Mouse (Mus musculus) liver, embryonic 15.5 days (tissue): ENCODE data around the gene Baz1a. TPM values are rescaled to one million over a fixed set of nuclear protein-coding genes. Genes with fewer than 3 reads are reported as not detected.

ENCODE experiments used
- ATAC-seq: fragments of 200-750 bp; cut with Nextera tagmentation; 2 replicates; pipeline ENCODE4 v1.8.0; 2017; ENCODE audit warnings: moderate number of reproducible peaks, mild to moderate bottlenecking, moderate library complexity; ENCODE audit not compliant: insufficient read depth
- H3K27ac ChIP-seq: fragments of 300-500 bp; sonication (generic); replicated peaks from 2 replicates; pipeline ENCODE4 v1.5.1; 2015; ENCODE audit warnings: mild to moderate bottlenecking, inconsistent platforms
- H3K27me3 ChIP-seq: fragments of 300-500 bp; sonication (generic); 2 replicates; pipeline ENCODE4 v1.6.1; 2015; ENCODE audit warnings: mild to moderate bottlenecking, inconsistent platforms
- H3K36me3 ChIP-seq: fragments of 300-500 bp; sonication (generic); replicated peaks from 2 replicates; pipeline ENCODE4 v1.6.1; 2015; ENCODE audit warnings: moderate library complexity, mild to moderate bottlenecking, inconsistent platforms
- H3K4me1 ChIP-seq: fragments of 300-500 bp; sonication (generic); replicated peaks from 2 replicates; pipeline ENCODE4 v1.6.1; 2015; ENCODE audit warnings: inconsistent platforms
- H3K4me2 ChIP-seq: fragments of 300-500 bp; sonication (generic); 2 replicates; pipeline ENCODE4 v1.6.1; 2015; ENCODE audit warnings: moderate library complexity, mild to moderate bottlenecking, inconsistent platforms
- H3K4me3 ChIP-seq: fragments of 300-500 bp; sonication (generic); replicated peaks from 2 replicates; pipeline ENCODE4 v1.5.1; 2015; ENCODE audit warnings: mild to moderate bottlenecking, inconsistent platforms
- H3K9ac ChIP-seq: fragments of 300-500 bp; sonication (generic); 2 replicates; pipeline ENCODE4 v1.6.1; 2015; ENCODE audit warnings: moderate library complexity, mild to moderate bottlenecking, inconsistent platforms
- H3K9me3 ChIP-seq: fragments of 300-500 bp; sonication (generic); replicated peaks from 2 replicates; pipeline ENCODE4 v1.6.1; 2016; ENCODE audit warnings: inconsistent platforms
- WGBS: fragments of 180-500 bp; shearing (Covaris S2); methylation state at CpG from one replicate; pipeline ENCODE4 v1.1.7; 2015; ENCODE audit warnings: mixed read lengths; ENCODE audit not compliant: insufficient replicate concordance; 5-methylcytosine and 5-hydroxymethylcytosine counted together
- polyA plus RNA-seq: library from polyadenylated mRNA; unstranded; fragments of >200 nt; fragmentation: Nextera tagmentation; extraction: Ambion mirVana; gene quantifications from 2 replicates; pipeline ENCODE4 v1.2.1, GENCODE M21; 2015

Baz1a gene
- polyA plus RNA-seq, 1 experiment from 2014 or later: 28.8 TPM

DNA sequence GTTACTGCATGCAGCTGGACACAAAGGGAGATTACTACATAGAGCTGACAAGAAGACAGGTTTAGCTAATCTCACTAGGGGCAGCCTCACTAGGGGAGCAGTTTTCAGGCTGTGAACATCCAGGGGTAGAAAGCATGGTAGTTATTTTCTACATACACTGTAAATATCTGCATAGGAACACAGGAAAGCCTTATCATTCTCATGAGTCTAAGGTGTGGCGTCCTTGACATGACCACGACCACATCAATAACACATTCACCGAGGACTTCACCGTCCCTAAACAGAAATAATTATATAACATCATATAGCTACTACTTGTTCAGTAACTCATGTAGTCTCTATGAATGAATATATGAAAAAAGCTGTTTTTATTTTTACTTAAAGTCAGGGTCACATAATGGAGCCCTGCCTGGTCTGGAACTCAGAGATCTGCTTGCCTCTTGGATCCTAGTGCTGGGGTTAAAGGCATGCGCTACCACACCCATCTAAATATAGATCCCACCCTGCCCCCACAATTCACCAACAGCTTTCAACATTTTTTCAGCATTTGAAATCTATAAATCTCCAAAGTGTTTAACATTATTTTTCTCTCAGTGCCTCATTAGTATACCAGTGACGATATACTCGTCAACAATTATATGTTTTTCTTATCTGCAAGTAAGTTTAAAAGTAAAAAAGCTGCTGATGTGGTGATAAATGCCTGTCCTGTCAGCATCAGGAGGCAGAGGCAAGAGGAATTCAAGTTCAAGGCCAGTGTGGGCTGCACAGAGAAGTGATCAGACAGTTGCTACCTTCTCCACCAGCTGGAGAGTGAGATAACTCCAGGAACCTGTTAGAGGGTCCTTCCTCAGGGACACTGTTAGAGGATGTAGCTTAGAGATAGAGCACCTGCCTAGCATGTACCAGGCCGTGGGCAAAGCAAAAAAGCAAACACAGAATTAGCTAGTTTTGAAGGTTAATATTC, 37.3 kb upstream of the Baz1a start:
- Histone ChIP-seq H3K4me1 (peaks cover 58% of the 10 kb centered on the region), H3K36me3 (peaks cover 22% of the 10 kb centered on the region), H3K4me3 (peak overlapping the region; percentile 10; the same call in 1 of the 2 replicates), H3K9me3 (no peaks in the 10 kb centered on the region), H3K4me2 (peak overlapping the region; percentile 56), H3K9ac (peak overlapping the region; percentile 39), H3K27me3 (no peaks in the 10 kb centered on the region), H3K27ac (peak overlapping the region; percentile 96)
- ATAC-seq: peak; percentile 95
- 16% methylated on average over 8 of the region's 8 CpGs for WGBS

DNA sequence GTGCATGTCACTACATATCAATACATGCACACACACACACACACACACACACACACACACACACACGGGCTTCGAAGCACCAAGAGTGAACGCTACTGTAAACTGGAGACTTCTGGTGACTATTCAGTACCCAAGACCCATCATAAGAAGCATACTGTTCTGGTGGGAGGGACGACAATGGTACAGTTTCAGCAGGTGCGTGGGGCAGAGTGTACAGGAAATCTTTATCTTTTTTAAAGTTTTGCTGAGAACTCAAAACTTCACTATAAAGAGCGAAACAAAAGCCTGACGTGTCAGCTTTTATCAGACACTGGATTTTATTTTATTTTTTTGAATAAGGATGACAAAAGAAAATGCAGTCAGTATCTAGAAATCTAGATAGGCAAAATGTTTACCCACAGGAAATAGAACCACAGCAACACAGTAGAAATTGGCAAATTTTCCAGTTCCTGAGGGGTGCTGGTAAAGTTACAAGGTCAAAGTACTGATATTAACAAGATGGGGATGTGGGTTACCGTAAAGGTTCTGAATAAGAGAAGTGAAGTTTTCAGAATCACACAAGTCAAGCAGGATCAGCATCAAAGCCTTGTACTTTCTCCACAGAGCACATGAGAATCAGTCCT, 35.7 kb upstream of the Baz1a start:
- no peaks in the 10 kb centered on the region for H3K9me3 ChIP-seq
- peaks cover 35% of the 10 kb centered on the region for H3K36me3 ChIP-seq
- no peak for ATAC-seq
- H3K4me1 ChIP-seq: peaks cover 50% of the 10 kb centered on the region
- no peak overlapping the region for H3K4me2 ChIP-seq
- H3K4me3 ChIP-seq: no peak overlapping the region
- H3K27ac ChIP-seq: peak overlapping the region; percentile 96
- H3K27me3 ChIP-seq: no peaks in the 10 kb centered on the region
- H3K9ac ChIP-seq: no peak overlapping the region
- WGBS: 80% methylated on average over 8 of the region's 8 CpGs

DNA sequence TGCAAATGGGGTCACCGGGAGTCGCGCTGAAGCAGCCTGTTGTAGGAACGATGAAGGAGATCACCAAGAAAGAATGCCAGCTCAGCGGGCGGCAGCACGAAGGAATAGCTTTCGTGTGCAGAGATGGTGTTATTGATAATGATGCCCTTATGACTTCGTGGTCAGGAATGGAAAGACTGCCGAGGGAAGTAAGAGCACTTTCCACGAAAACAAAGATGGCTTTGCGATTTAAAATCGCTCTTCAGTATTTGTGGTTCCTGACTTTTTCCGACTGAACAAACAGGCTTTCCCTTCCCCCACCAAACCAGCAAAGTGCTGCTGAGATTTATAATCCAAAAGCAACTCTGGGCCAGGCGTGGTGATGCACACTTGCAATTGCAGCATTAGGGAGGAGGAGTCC, 26.9 kb upstream of the Baz1a start:
- Histone ChIP-seq H3K27me3 (no peaks in the 10 kb centered on the region), H3K4me1 (no peaks in the 10 kb centered on the region), H3K4me2 (no peak overlapping the region), H3K27ac (no peak overlapping the region), H3K36me3 (peaks cover 15% of the 10 kb centered on the region), H3K9me3 (no peaks in the 10 kb centered on the region), H3K4me3 (no peak overlapping the region), H3K9ac (no peak overlapping the region)
- no peak for ATAC-seq
- 53% methylated on average over 15 of the region's 15 CpGs for WGBS

DNA sequence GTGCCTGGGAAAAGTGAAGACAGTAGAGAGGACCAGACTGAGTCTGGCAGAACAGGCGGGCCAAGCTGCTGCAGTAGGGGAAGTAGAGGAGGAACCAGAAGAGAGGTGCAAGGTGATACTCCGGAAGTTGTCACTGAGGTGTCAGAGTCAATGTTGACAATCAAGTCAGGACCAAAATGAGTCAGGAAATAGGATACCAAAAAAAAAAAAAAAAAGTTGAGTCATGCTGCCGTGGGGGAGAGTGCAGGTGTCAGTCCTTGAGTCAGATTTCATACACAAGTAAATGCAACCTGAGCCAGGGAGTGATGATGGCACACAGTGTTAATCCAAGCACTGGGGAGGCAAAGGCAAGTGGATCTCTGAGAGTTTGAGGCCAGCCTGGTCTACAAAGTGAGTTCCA, 12.9 kb upstream of the Baz1a start:
- Histone ChIP-seq H3K4me3 (no peak overlapping the region), H3K9ac (no peak overlapping the region), H3K4me1 (no peaks in the 10 kb centered on the region), H3K36me3 (no peaks in the 10 kb centered on the region), H3K27me3 (peaks cover 4% of the 10 kb centered on the region; the same call in 1 of the 2 replicates), H3K27ac (no peak overlapping the region), H3K9me3 (no peaks in the 10 kb centered on the region), H3K4me2 (no peak overlapping the region)
- ATAC-seq: no peak
- WGBS: 19% methylated on average over 3 of the region's 3 CpGs

DNA sequence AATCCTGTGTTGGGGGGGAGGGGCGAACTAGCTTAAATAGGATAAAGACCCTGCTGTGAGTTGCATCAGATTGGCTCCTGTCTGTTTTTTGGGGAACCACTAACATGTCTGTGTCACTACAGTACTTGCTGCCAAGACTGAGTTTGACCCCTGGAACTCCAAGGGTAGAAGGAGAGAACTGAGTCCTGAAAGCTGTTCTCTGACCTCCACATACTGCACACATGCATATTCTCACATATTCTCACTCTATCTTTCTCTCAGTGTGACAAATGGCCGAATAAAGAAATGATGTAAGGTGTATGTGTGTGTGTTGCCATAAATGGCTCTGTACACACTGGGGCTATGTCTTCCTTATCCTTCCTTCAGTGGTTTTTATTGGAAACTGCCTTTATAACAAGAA, 9.1 kb upstream of the Baz1a start:
- no peaks in the 10 kb centered on the region for H3K36me3 ChIP-seq
- 46% methylated on average over 2 of the region's 2 CpGs for WGBS
- no peak overlapping the region for H3K4me3 ChIP-seq

DNA sequence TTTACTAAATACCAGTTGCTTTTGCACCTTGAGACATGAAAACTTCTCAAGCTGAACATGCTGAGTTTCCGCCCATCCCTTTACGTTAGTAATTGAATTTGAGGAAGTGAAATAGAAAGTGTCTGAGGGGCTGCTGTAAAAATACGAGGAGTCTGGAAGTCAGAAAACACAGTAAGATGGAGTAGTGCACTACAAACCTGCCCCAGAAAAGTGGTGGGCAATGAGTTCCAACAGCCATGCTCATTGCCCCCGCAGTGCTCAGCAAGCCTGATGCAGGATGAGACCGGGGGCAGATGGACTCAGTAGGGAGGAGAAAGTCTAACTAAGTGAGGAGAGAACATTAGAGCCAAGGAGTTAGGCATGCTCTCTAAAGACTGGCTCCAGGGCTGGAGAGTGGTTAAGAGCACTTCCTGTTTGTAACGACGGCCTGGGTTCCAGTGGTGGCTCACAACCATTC, 5.3 kb upstream of the Baz1a start:
- 0 out of 2 replicates have a peak, but pooled peaks cover 6% of the 10 kb centered on the region for H3K4me1 ChIP-seq
- H3K27me3 ChIP-seq: no peaks in the 10 kb centered on the region
- 44% methylated on average over 7 of the region's 7 CpGs for WGBS
- no peak overlapping the region for H3K4me2 ChIP-seq
- peak overlapping the region; percentile 42; the same call in 1 of the 2 replicates for H3K27ac ChIP-seq
- ATAC-seq: no peak
- H3K9me3 ChIP-seq: no peaks in the 10 kb centered on the region
- no peak overlapping the region for H3K4me3 ChIP-seq
- H3K9ac ChIP-seq: no peak overlapping the region
- no peaks in the 10 kb centered on the region for H3K36me3 ChIP-seq

More for the DNA sequence above, 9.1 kb upstream of the Baz1a start:
- Histone ChIP-seq H3K9me3 (no peaks in the 10 kb centered on the region), H3K4me2 (no peak overlapping the region), H3K27ac (no peak overlapping the region), H3K4me1 (no peaks in the 10 kb centered on the region), H3K9ac (no peak overlapping the region), H3K27me3 (no peaks in the 10 kb centered on the region)
- ATAC-seq: no peak

DNA sequence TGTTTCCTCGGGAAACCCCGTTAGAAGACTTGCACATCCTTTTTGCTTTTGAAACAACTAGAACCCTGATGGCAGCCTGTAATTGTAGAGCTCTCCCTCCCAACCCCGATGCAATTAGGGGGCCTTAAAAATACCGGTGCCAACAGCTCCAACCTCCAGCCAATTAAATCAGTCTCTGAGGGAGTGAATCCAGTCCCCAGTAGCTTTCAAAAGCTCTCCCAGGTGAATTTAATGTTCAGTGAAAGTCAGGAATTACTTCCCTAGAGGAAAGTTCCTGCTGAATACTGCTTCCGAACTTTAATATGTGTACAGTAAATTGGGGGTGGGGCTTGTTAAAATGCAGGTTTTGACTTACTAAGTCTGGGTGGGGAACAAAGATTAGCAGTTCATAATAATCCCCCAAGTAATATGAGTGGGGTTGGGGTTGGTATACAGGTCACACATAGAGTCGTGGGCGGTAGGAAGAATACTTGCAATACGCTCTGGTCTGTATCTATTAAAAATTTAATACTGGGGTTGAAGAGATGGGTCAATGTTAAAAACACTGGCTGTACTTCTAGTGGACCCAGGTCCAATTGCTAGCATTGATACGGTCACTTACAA, 3.1 kb upstream of the Baz1a start:
- 0 out of 2 replicates have a peak overlapping the region, but pooled peaks have one; percentile 29 for H3K27ac ChIP-seq
- H3K9me3 ChIP-seq: no peaks in the 10 kb centered on the region
- H3K9ac ChIP-seq: no peak overlapping the region
- H3K27me3 ChIP-seq: no peaks in the 10 kb centered on the region
- WGBS: 60% methylated on average over 9 of the region's 9 CpGs
- ATAC-seq: no peak
- H3K4me1 ChIP-seq: 0 out of 2 replicates have a peak, but pooled peaks cover 6% of the 10 kb centered on the region
- H3K4me2 ChIP-seq: no peak overlapping the region
- H3K4me3 ChIP-seq: no peak overlapping the region
- H3K36me3 ChIP-seq: no peaks in the 10 kb centered on the region

DNA sequence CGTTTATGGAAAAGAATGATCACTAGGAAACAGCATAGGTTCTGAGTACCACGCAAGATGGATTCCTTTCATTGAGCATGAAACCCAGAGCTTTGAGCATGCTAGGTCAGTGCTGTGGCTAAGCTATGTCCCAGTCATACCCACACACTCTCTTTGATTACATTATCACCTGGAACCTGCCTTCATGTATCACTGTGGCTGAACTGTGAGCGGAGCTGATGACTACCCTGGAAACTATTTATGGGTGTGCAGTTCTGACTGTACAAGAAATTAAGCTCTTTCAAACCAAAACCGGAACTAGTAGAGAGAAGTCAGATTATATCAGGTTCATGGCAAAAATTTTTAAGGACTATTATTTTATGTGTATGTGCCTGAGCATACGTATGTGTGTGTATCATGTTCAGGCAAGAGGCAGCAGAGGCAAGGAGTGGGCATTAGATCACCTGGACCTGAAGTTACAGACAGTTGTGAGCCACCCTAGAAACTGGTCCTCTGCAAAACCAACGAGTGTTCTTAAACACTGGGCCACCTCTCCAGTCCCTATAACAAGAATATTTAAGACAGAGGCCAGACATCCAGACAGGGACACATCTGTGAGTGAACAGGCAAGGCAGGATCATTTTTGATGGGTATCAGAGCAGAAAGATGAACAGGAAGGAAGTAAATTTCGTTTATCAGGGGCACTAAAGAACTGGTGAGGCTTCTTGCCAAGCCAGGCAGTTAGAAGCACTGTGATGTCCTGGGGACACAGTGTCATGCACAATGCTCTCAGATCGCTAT, 2.4 kb upstream of the Baz1a start:
- no peak overlapping the region; the same call in 1 of the 2 replicates for H3K27ac ChIP-seq
- H3K4me3 ChIP-seq: no peak overlapping the region
- no peaks in the 10 kb centered on the region for H3K9me3 ChIP-seq
- no peaks in the 10 kb centered on the region for H3K36me3 ChIP-seq
- no peak overlapping the region for H3K4me2 ChIP-seq
- H3K9ac ChIP-seq: no peak overlapping the region
- ATAC-seq: no peak
- WGBS: 49% methylated on average over 8 of the region's 8 CpGs
- H3K4me1 ChIP-seq: 0 out of 2 replicates have a peak, but pooled peaks cover 6% of the 10 kb centered on the region
- no peaks in the 10 kb centered on the region for H3K27me3 ChIP-seq

DNA sequence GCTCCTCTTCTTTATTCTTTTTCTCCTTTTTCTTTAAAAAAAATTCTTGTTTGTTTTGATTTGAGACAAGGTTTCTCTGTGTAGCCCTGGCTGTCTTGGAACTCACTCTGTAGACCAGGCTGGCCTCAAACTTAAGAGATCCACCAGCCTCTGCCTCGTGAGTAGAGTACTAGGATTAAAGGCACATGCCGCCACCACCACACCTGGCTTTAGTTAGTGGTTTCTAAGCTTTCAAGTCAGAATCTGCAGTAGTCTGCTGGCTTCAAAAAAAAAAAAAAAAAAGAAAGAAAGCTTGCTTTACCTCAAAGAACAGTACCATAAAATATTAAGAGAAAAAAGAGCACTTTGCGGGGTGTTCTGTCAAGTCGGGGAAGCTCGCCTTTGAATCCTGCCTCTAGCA, 1.3 kb upstream of the Baz1a start:
- Histone ChIP-seq H3K4me3 (no peak overlapping the region), H3K27ac (no peak overlapping the region), H3K9me3 (no peaks in the 10 kb centered on the region), H3K36me3 (no peaks in the 10 kb centered on the region), H3K4me2 (no peak overlapping the region), H3K4me1 (0 out of 2 replicates have a peak, but pooled peaks cover 6% of the 10 kb centered on the region), H3K27me3 (no peaks in the 10 kb centered on the region), H3K9ac (no peak overlapping the region)
- ATAC-seq: no peak
- WGBS: 81% methylated on average over 5 of the region's 5 CpGs

DNA sequence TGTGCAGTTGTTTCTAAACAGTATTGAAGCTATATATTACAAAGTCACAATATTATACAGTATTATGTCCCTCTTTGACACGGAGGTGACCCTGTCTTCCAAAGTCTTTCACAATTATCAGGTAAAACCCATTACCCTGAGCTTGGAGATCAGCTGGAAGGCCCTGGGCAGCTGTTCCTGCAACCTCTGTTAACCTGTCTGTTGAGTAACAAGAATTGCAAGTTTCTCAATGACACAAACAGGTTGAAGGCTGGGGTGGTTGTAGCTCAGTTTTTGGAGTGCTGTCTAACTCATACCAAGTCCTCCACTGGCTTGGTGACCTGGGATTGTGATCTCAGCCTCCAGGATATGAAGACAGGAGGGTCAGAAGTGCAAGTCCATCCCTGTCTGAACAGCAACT, 1.1 kb downstream of the Baz1a start:
- no peak for ATAC-seq
- WGBS: 50% methylated on average over 1 of the region's 1 CpGs
- H3K9ac ChIP-seq: no peak overlapping the region
- no peaks in the 10 kb centered on the region for H3K9me3 ChIP-seq
- no peaks in the 10 kb centered on the region for H3K36me3 ChIP-seq
- no peak overlapping the region for H3K4me2 ChIP-seq
- H3K4me3 ChIP-seq: no peak overlapping the region
- H3K4me1 ChIP-seq: 0 out of 2 replicates have a peak, but pooled peaks cover 6% of the 10 kb centered on the region
- H3K27ac ChIP-seq: no peak overlapping the region
- no peaks in the 10 kb centered on the region for H3K27me3 ChIP-seq
